Mouse (Mus musculus) kidney, postnatal 10 days (tissue): ENCODE results near the gene AC124502.3.

Source experiments
- DNase-seq: peaks from one replicate; pipeline ENCODE4 v3.0.0; 2021; ENCODE audit warnings: mixed read lengths

AC124502.3 gene

DNA sequence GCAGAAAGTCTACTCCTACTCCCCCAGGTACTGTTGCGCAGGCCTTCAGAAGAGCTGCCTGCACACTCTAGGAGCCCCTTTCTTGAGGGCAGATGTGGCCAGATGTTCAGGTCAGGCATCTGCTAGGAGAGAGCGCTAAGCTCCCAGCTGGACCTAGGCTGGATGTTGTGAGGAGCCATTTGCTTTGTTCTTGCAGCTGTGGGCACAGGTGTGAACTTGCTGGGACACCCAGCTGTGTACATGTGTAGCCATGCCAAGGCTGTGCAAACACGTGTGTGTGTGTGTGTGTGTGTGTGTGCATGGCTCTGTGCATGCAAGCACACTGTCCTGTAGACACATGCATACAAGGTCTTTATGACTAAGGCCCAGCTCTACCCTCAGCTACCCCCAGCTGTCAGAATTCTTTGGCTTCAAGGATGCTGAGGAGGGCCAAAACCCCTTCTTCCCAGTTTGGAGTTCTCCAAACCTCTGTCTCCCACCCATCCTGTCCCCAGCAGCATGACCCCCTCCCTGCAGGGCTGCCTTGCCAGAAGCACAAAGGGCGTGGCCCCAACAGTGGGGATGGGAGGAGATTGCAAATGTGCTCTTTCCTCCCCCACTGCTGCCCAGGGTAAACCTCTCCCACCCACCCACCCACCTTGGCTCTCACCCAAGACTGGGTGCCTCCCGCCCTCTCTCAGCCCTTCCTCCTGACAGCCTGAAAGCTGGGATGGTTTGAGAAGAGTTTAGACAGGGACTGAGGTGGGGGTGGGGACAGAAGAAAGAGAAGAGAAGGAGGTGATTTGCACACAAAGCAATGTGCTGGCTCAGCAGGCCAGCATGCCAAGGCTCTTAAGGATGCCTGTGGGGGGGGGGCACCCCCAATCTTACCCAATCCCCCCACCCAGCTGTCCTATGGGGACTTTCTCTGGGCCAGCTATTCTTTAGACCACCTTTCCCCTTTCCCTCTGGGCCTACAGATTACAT lies 22.0 kb downstream of the AC124502.3 start:
- peak; percentile 50 for DNase-seq

DNA sequence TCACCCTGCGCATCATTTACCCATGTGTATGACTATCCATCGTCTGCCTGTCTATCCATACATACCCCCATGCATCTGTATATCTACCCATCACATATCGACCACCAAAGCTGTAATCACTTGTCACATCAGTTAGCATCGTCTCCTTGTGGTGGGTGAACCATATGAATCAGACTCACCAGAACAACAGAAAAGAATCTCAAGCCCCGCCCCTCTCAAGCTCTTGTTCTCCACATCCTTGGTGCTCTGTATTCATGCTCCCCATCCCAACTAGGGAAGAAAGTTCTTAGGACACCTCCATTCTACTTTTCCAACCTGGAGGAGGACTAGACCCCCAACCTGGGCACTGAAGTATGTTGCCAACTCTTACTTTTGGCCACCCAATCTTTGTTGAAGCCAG lies 23.4 kb downstream of the AC124502.3 start:
- no peak for DNase-seq

DNA sequence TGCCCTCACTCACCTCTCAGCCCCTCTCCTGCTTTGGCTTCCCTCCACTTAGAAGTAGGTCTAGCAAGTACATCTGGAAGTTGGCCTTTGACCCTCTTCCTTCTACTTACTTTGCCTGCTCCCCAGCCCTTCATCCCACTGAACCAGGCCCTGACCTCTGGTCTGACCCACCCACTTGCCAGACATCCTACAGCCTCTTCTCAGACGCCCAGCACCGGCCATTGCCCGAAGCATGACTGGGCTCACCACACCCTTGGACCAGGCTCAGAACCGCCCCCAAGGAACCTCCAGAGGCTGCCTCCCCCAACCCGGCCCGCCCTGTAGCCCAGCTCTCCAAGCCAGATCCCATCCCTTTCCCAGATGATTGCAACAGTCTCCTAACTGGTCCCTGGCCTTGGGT lies 23.8 kb downstream of the AC124502.3 start:
- DNase-seq, result no peak

DNA sequence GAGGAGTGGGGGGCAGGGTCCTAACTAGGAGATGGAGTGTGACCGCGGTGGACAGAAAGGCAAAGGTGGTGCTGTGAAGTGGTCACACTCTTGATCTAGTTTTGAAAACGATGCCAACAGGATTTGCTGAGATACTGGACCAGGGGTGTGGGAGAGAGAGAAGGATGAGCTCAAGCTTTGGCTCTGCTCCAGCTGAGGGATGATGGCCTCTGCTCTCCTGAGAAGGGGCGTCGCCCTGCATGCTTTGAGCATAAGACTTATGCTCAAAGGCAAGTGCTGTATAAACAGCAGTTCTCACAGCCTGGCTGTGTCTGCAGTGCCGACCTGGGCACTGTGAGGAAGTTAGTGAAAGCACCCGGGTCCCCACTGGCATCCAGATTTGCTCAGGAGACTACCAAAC lies 26.4 kb downstream of the AC124502.3 start:
- no peak for DNase-seq

DNA sequence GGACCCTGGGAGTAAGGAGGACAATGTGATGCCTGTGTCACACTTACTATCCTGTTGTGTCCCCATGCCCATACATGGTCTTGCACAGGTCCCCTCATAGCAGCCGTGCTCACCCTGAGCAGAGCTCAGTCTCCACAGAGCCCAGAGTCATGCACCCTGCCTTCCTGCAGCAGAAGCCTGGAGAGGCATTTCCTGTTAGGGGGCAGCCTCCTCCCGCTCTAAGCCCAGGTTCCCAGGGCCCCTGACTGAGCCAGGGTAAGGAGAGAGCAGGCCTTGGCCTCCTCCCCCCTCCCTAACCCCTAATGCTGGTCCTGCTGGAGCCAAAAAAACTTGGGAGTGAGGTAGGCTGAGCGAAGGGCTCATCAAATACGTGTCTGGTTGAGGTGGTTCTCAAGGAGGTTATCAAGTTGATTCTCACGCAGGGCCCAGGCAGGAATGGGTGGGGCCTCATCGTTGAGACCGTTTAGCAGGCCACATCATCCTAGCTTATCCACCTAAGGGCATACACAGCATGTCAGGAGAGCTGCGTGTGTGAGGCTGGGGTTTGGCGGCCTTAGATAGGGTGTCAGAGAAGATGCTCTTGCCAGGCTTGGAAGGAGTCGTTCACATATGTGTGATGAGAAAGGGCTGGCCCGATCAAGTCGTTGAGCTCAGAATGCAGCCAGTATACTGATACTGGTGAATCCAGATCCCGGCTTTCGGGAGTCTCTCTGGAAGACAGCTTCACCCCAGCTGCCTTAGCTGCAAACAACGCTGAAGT lies 28.5 kb downstream of the AC124502.3 start:
- DNase-seq, result no peak

DNA sequence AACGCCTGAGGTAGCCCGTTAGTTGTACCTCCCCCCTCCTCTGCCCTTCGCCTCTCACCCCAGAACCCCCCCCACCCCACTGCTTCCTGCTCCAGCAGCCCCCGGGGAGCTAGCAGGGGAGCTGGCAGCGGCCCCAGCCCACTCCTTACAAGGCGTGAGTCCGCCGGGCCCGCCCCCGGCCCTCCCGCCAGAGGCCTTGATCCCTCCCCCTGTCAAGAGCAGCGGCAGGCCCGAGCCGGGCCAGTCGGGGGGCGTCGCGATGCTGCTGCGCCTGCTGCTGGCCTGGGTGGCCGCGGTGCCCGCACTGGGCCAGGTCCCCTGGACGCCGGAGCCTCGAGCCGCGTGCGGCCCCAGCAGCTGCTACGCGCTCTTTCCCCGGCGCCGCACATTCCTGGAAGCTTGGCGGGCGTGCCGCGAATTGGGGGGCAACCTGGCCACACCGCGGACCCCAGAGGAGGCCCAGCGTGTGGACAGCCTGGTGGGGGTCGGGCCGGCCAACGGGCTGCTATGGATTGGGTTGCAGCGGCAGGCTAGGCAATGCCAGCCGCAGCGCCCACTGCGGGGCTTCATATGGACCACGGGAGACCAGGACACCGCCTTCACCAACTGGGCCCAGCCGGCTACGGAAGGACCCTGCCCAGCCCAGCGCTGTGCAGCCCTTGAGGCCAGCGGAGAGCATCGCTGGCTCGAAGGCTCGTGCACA lies 29.3 kb downstream of the AC124502.3 start, which contains the start of gene Cd248:
Gene Cd248, plus strand, starts transcription at position 212 of the 703 bp plus-strand sequence.
- peak; percentile 92 for DNase-seq

DNA sequence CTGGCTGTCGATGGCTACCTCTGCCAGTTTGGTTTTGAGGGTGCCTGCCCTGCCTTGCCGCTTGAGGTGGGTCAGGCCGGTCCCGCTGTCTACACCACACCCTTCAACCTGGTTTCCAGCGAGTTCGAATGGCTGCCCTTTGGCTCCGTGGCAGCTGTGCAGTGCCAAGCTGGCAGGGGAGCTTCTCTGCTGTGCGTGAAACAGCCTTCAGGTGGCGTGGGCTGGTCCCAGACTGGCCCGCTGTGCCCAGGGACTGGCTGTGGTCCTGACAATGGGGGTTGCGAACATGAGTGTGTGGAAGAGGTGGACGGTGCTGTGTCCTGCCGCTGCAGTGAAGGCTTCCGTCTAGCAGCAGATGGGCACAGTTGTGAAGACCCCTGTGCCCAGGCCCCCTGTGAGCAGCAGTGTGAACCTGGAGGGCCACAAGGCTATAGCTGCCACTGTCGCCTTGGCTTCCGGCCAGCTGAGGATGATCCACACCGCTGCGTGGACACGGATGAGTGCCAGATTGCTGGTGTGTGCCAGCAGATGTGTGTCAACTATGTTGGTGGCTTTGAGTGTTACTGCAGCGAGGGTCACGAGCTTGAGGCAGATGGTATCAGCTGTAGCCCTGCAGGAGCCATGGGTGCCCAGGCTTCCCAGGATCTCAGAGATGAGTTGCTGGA lies 30.0 kb downstream of the AC124502.3 start:
- peak; percentile 62 for DNase-seq

DNA sequence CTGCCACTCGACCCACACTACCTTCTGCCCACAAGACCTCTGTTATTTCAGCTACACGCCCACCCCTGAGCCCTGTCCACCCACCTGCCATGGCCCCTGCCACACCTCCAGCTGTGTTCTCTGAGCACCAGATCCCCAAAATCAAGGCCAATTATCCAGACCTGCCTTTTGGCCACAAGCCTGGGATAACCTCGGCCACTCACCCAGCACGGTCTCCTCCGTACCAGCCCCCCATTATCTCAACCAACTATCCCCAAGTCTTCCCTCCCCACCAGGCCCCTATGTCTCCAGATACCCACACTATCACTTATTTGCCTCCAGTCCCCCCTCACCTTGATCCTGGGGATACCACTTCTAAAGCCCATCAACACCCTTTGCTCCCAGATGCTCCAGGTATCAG lies 30.8 kb downstream of the AC124502.3 start:
- DNase-seq, result no peak

DNA sequence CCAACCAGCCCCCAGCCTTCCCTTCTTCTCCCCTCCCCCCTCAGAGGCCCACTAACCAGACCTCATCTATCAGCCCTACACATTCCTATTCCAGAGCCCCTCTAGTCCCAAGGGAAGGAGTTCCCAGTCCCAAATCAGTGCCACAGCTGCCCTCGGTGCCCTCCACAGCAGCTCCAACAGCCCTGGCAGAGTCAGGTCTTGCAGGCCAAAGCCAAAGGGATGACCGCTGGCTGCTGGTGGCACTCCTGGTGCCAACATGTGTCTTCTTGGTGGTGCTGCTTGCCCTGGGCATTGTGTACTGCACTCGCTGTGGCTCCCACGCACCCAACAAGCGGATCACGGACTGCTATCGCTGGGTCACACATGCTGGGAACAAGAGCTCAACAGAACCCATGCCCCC lies 31.3 kb downstream of the AC124502.3 start:
- no peak for DNase-seq

DNA sequence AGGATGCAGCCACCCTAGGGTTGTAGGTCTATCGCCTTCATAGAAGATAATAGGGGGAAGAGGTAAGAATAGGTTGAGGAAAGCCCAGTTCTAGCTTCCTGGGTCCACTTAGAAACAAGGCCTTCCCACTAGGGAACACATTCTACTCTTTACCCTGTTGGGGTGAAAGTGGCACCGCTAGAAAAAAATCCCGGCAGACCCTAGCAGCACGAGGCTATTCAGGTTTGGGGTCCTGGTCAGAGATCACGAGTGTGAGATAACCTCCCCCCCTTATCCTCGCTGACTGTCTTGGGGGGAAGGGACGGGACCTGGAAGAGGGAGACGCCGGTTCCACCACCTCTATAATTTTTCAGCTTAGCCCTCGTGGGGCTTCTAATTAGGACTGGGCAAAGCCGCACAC lies 32.4 kb downstream of the AC124502.3 start:
- DNase-seq, result no peak

DNA sequence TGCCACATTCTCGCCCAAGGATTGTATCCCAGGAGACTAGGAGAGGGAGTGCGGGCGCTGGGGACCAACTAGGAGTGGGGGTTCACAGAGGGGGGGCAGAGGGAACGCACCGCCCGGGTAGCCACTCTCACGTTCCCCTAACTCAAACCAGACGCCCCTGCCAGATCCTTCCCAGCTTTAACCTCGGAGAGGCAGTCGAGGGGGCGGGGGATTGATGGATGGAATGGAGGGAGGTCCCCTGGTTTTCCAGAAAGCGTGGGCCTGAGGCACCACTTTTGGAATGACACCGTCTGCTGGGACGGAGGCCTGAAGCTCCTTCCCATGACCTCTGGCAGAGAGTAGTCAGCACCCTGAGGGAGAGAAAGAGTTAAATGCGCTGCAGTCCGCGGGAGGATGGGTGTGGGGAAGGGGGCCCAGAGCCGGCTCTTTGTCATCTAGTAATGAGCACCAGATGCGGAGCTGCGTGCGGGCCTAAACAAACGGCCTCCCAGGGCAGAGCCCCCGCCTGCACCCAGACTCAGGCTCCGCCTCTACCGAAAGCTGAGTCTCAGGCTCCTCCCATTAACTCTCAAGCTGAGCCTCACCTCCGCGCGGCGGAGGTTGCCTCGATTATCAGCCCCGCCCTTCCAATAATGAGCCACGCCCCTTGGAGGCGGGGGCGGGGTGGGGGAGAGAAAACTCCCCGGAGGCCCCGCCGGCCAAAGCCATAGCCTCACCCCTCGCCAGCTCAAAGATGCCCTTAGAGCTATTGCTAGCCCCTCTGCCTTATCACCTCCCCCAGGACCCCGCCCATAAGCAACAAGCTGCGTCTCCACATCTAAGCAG lies 33.1 kb downstream of the AC124502.3 start:
- peak; percentile 87 for DNase-seq

DNA sequence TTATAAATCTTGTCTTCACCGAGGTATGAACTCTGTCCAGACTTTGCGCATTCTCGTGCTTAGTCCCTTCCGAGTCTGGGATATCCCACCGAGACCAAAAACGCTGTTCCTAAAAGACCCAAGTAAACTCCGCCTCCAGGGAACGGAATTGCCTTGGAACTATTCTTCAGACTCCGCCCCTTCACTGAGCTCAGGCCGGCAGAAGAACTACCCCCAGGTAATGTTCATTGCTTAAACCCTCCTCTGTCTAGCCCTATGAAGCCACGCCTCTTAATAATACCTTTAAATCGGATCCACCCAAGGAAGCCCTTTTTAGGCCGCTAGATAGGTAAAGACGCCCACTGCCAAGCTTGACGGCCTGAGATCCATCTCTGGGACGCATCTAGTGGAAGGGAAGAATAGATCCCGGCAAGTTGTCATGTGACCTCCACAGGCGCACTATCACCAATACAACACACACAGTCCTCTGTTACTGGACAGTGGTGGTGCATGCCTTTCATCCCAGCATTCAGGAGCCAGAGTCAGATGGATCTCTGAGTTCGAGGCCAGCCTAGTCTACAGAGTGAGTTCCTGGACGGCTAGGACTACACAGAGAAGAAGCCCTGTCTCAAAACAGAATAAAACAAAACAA lies 33.8 kb downstream of the AC124502.3 start:
- peak; percentile 57 for DNase-seq

DNA sequence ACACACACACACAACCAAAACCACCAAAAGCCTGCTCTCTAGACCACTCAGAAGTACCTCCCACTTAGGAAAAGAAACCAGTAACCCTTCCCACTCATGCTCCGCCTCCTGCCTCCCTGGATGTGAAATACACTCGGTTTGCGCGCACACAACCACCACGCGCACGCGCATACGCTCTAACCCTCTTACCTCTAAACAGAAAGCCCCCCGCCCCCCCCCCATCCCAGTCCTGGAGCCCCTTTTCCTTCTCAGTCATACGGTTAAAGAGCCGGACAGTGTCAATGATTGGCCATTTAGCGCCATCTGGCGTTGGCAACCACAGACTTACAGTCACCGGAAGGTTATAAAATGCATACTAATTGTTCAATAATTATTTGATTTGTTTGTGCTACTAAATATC lies 34.3 kb downstream of the AC124502.3 start:
- DNase-seq, result peak; percentile 84

DNA sequence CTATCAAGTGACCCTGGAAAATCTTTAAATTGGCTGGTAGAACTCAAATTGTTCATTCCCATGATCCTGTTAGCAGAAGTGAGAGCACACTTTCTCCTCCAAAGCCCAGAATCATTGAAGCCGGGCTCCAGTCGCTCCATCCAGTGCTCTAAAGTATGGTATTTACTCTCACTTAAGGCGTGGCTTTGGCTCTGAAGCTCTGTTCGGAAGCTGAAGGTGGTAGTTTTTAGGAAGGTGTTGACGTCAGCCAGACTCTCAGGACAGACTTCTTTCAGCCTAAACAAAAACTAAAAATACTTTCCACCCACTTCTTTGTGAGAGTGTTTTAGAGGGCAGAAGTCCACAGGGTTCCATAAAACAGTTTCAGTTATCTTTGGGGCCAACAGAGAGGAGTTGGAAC lies 34.8 kb downstream of the AC124502.3 start:
- no peak for DNase-seq

DNA sequence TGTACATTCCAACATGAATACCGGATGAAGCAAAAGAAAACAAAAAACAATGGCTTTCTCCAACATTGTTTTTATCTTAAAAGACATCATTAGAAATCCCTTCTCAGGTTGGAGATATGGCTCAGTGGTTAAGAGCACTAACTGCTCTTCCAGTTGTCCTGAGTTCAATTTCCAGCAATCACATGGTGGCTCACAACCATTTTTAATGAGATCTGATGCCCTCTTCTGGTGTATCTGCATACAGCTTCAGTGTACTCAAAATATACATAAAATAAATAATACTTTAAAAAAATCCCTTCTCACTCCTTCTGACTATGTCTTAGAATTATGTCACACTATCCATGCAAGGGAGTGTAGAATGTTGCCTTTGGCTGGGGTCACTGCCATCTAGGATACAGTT lies 40.6 kb downstream of the AC124502.3 start:
- DNase-seq, result no peak

DNA sequence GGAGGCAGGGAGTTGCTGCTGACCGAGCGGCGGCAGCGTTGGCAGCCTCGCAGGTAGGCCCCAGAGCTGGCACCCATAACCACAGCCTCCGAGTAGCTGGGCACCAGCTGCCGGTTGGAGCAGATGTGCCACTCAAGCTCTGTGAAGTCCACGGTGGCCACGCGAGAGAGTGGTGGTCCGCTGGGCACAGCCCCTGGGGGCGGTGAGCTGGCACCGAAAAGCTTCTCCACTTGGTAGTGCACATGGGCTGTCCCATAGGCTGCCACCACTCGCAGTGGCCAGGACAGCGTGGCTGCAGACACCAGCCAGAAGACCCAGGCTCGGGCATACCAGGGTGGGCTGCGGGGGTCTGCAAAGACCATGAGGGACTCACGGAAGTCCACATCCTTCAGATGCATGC lies 43.3 kb downstream of the AC124502.3 start:
- no peak for DNase-seq

DNA sequence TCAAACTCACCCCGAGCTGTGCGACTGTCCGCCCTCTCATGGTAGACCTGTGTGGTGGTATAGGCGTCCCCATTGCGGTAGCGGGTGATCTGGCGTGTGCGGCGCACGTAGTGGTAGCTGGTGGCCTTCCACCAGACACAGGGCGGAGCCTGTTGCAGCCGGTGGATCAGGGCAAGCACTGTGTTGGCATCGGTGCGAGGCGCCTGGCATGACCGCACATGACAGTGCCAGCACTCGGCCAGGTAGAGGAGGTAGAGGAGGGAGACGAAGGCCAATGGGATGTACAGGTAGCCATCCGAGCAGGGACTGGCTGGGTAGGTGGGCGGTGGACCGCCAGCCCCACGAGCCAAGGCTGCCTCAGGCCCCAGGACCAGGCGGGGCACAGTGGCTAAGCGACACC lies 43.9 kb downstream of the AC124502.3 start:
- no peak for DNase-seq

DNA sequence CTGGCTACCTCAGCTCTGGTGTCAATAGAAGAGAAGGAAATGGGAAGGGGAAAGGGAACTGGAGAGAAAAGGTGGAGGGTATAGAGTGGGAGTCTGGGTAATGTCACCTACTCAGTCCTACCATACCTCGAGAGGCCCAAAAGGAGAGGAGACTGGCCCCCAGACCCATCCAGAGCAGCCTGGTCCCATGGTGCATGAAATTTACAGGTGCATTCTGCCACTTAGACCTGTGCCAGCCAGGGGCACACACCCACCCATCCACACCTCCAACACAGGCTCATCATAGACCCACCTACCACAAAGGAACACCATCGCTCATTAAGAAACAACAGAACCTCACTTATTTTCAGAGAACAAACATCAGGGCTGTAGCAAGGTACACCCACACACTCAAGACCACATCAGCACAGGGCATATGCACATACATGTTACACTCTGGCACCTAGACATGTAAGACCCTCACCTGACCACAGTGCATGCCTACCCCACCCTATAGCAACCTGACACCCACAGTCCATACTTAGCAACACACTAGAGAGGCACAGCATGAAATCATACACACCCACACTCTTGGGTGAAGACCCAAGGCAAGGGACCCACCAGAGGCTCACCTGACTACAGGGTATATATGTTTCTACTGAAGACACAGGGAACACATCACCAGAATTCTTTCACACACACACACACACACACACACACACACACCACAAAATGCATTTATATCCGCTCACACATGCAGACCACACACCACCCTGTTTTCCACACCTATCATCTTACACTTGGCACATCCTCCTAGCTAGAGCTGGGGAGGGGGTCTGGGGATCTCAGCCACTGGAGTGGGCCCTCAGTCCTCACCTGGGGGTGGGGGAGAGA lies 45.5 kb downstream of the AC124502.3 start:
- DNase-seq, result no peak

DNA sequence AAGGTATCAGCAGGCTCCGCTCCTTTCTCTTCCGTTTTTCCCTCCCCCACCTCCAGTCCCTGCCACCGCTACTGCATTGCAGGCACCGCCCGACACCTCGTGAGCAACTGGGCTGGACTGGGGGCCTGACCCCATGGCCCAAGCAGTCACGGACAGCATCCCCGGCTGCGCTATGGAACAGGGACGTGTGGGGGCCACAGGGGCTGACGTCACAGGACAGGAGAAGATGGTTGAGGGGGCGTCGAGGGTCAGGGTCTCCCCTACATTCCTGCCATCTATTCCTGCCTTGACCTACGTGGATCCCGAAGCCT lies 46.1 kb downstream of the AC124502.3 start:
- DNase-seq, result no peak

DNA sequence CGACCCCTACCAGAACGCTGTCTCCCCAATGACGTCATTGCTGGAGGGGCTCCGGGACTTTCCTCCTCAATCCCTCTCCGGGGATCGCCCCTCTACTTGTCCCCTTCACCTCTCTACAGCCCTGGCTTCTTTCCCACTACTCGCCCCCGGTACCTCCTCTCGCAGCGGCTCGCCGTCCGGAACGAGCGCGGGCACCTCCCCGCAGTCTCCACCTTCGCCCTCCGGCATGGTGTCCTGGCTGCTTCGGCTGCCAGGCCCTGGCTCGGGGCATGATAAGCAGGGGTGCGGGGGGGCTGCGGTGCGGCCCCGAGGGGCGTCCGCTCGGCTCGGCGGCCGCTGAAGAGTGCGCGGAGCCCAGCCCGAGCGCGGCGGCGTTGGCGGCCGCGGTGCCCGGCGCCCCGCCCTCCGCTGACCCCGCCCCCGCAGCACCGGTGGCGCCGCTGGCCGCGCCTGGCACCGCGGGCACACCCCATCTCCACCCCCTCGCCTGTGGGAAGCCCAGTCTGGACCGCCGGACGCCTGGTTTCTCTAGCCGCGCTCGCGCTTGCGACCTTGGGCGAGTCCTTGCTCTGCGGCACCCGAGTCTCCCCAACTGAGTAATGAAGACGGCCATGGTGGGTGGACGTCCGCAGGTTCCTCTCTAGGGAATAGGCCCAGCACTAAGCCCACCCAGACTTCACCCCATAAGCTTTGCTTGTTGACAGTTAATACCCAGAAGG lies 46.6 kb downstream of the AC124502.3 start, which contains the start of gene Tmem151a:
Gene Tmem151a, minus strand, starts transcription at position 387 of the 719 bp plus-strand sequence.
- peak; percentile 60 for DNase-seq
